Comparison of ENCODE assay signal across 8 mouse cellular contexts in the genomic region with DNA sequence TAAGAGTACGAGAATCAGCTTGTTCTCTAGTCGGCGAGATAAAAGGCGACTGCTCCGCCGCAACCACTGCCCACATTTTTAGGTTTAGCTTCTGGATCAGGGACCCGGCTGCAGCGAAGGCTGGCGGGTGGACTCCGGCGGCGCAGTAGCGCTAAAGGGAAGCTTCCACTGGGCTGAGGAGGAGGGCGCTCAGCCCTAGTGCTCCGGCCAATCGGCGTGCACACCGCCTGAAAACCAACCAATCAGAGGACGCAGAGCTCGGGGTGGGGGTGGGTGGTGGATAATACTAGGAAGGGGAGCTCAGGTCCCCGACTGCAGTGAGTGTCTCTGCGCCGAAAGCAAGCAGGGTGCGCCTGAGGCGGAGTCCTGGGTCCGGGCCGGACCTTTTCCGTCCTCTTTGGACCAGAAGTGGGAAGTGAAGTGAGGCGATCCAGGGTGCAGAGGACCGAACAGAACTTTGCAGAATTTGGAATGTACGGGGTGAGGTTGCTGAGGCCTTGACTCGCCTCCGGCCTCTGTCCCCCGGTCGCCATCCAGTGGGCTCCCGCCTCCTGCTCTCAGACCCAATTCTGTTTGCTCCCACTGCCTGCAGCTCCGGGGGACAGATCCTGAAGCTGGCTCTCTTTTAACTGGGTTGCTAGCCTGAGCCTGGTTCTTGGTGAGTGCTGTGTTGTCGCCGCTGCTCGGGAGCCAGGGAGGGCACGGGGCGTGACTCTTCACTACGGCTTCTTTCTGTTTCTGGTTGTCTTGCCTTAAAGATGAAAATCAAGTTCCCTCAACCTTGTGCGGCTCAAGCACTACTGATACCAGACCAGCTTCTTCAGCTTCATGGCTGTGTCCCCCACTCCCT. TPM values are rescaled to one million over a fixed set of nuclear protein-coding genes. Genes with fewer than 3 reads are reported as not detected.
DNase-seq lines count a peak whose midpoint lies in the region; ATAC-seq and TF ChIP-seq lines count a peak whose summit lies in the region.

Dmrt2 (plus strand) TSS at position 311 of the 850 bp plus-strand sequence.

- no peak within 1 kb of the TSS for H3K27ac ChIP-seq in ES-Bruce4 (ENCODE audit: insufficient read depth, low read length)
- peak within 1 kb of the TSS; percentile 85 for H3K27ac ChIP-seq in brown adipose tissue, adult 24 weeks (replicated peaks; ENCODE audit: low read depth, low read length)
- no peak within 1 kb of the TSS for H3K27ac ChIP-seq in forebrain, embryonic 14.5 days (ENCODE audit: low read depth, low read length)
- H3K27ac ChIP-seq in lung, embryonic 15.5 days = no peak within 1 kb of the TSS

- peaks cover 12% of the 10 kb centered on the region for H3K9me3 ChIP-seq in ES-Bruce4 (replicated peaks; ENCODE audit: control insufficient read depth, insufficient read depth, low read length, poor library complexity, severe bottlenecking)
- H3K9me3 ChIP-seq in forebrain, embryonic 14.5 days (replicated peaks; ENCODE audit: control insufficient read depth, low read length) = no peaks in the 10 kb centered on the region
- H3K9me3 ChIP-seq in lung, embryonic 15.5 days = no peaks in the 10 kb centered on the region

- TF ChIP-seq POLR2A in ES-Bruce4 (IDR thresholded peaks at IDR 0.05; ENCODE audit: insufficient read depth, low read length) = no peak

- TF ChIP-seq EP300 in ES-Bruce4 (IDR thresholded peaks at IDR 0.05; ENCODE audit: insufficient read depth, low read depth, low read length) = no peak

- under 1% methylated on average over 44 of the region's 44 CpGs for WGBS in forebrain, embryonic 14.5 days
- WGBS in lung, embryonic 15.5 days = under 1% methylated on average over 44 of the region's 44 CpGs

- H3K9ac ChIP-seq in ES-Bruce4 (ENCODE audit: low read depth, poor library complexity, severe bottlenecking) = peak within 1 kb of the TSS; percentile 25; the same call in 1 of the 2 replicates
- H3K9ac ChIP-seq in forebrain, embryonic 14.5 days (ENCODE audit: low read length) = no peak within 1 kb of the TSS
- H3K9ac ChIP-seq in lung, embryonic 15.5 days = no peak within 1 kb of the TSS

- intact Hi-C loops in heart, postnatal 14 days (cut with DNase I) = loop anchor here (5.0 kb wide), 1 partner anchor 65 kb away; no protein-coding TSS in a partner anchor

- peak within 1 kb of the TSS; percentile 70 for H3K4me2 ChIP-seq in forebrain, embryonic 14.5 days (ENCODE audit: low read length)
- peak within 1 kb of the TSS; percentile 85 for H3K4me2 ChIP-seq in lung, embryonic 15.5 days

- peak within 1 kb of the TSS; percentile 71 for H3K4me3 ChIP-seq in ES-Bruce4 (ENCODE audit: low read depth, low read length)
- peak within 1 kb of the TSS; percentile 69 for H3K4me3 ChIP-seq in brown adipose tissue, adult 24 weeks (ENCODE audit: insufficient read depth, low read depth, low read length)
- peak within 1 kb of the TSS; percentile 34 for H3K4me3 ChIP-seq in forebrain, embryonic 14.5 days (ENCODE audit: low read depth, low read length)
- peak within 1 kb of the TSS; percentile 43 for H3K4me3 ChIP-seq in lung, embryonic 15.5 days

- DNase-seq in forebrain, embryonic 14.5 days (ENCODE audit: low spot score) = peak; percentile 94
- DNase-seq in heart, postnatal 14 days = peak; percentile 64 to 68
- peak; percentile 33 to 50 for DNase-seq in kidney, postnatal 36 days
- DNase-seq in ovary, postnatal 14 days (ENCODE audit: low spot score) = peak; percentile 42
- DNase-seq in thymus, postnatal 4 days = peak; percentile 57

- H3K27me3 ChIP-seq in ES-Bruce4 (ENCODE audit: control insufficient read depth, insufficient read depth, low read length, poor library complexity, severe bottlenecking) = peaks cover 33% of the 10 kb centered on the region
- peaks cover 79% of the 10 kb centered on the region for H3K27me3 ChIP-seq in forebrain, embryonic 14.5 days (replicated peaks; ENCODE audit: control insufficient read depth, insufficient read depth, low read length)
- H3K27me3 ChIP-seq in lung, embryonic 15.5 days = peaks cover 97% of the 10 kb centered on the region

- H3K36me3 ChIP-seq in ES-Bruce4 (ENCODE audit: control insufficient read depth, insufficient read depth, low read length, poor library complexity, severe bottlenecking) = no peaks in the 10 kb centered on the region
- H3K36me3 ChIP-seq in forebrain, embryonic 14.5 days (ENCODE audit: control insufficient read depth, insufficient read depth, low read length) = no peaks in the 10 kb centered on the region
- no peaks in the 10 kb centered on the region for H3K36me3 ChIP-seq in lung, embryonic 15.5 days

- peak; percentile 99 for ATAC-seq in forebrain, embryonic 14.5 days
- ATAC-seq in lung, embryonic 15.5 days (ENCODE audit: borderline replicate concordance, extremely low read depth, low FRiP score, low TSS enrichment) = peak; percentile 97

- H3K4me1 ChIP-seq in ES-Bruce4 (ENCODE audit: control insufficient read depth, insufficient read depth, low read length) = no peaks in the 10 kb centered on the region
- H3K4me1 ChIP-seq in brown adipose tissue, adult 24 weeks (ENCODE audit: control insufficient read depth, insufficient read depth, insufficient read length, low read length) = no peaks in the 10 kb centered on the region
- peaks cover 10% of the 10 kb centered on the region for H3K4me1 ChIP-seq in forebrain, embryonic 14.5 days (ENCODE audit: control insufficient read depth, insufficient read depth, low read length)
- H3K4me1 ChIP-seq in lung, embryonic 15.5 days = peaks cover 26% of the 10 kb centered on the region

- no peak for TF ChIP-seq CTCF in ES-Bruce4 (IDR thresholded peaks at IDR 0.05; ENCODE audit: low read depth, low read length)

RNA-seq across cellular contexts. Expression of gene Dmrt2, which starts in this region (rescaled TPM):
- 0.29 TPM in 1 of 2 replicates, not detected in the other for polyA plus RNA-seq in ES-Bruce4 (2011; ENCODE audit: insufficient read depth, insufficient read length, low read depth, missing spikeins)
- polyA plus RNA-seq in brown adipose tissue, adult 24 weeks (2012; ENCODE audit: insufficient read depth, insufficient read length, missing spikeins) = 13.5 and 19.3 TPM in 2 replicates
- 0.58 and 1.1 TPM in 2 replicates for polyA plus RNA-seq in forebrain, embryonic 14.5 days (2014; fragmentation: Nextera tagmentation; extraction: Ambion mirVana)
- total RNA-seq in heart, postnatal 14 days (2021) = under 1 TPM; 0.19 to 0.44 TPM
- 0.76 and 1.6 TPM in 2 replicates for polyA plus RNA-seq in lung, embryonic 15.5 days (2015; fragmentation: Nextera tagmentation; extraction: Ambion mirVana)

Comparison
In these comparisons a context has a peak if more than half of its experiments do, and no peak if none do; other contexts are left out.
1. Peak in DNase-seq in heart, postnatal 14 days; RNA of the gene not detected or under 1 TPM.
2. DNase-seq: peak in every context shown above with its lines; median percentile 94 in forebrain, embryonic 14.5 days; 66 in heart, postnatal 14 days; 57 in thymus, postnatal 4 days; 42 in ovary, postnatal 14 days; 42 in kidney, postnatal 36 days.